Mouse (Mus musculus) T-cell, adult 2 months (primary cell): ENCODE measurements around the gene Hsph1.

Experiments
- DNase-seq: peaks from one replicate; pipeline ENCODE4 v3.0.0; 2022; ENCODE audit warnings: low spot score

Hsph1 gene

GRCm38 (mm10) chr5:149588814-149589534 lies 47.2 kb downstream of the Hsph1 start:
- DNase-seq = no peak

GRCm38 (mm10) chr5:149587327-149587895 lies 48.8 kb downstream of the Hsph1 start:
- DNase-seq = no peak

GRCm38 (mm10) chr5:149585910-149586309 lies 50.3 kb downstream of the Hsph1 start:
- DNase-seq = no peak

- DNase-seq = no peak
Measured at GRCm38 (mm10) chr5:149585231-149585630, 50.9 kb downstream of the Hsph1 start.

GRCm38 (mm10) chr5:149584154-149584655 lies 52.0 kb downstream of the Hsph1 start:
- no peak for DNase-seq

- no peak for DNase-seq
Measured at GRCm38 (mm10) chr5:149583507-149583906, 52.7 kb downstream of the Hsph1 start.

- DNase-seq = no peak
Measured at GRCm38 (mm10) chr5:149582642-149583262, 53.4 kb downstream of the Hsph1 start.

GRCm38 (mm10) chr5:149577449-149577848 lies 58.7 kb downstream of the Hsph1 start:
- no peak for DNase-seq

GRCm38 (mm10) chr5:149576977-149577376 lies 59.2 kb downstream of the Hsph1 start:
- DNase-seq = no peak

- DNase-seq = no peak
Measured at GRCm38 (mm10) chr5:149568993-149569392, 67.2 kb downstream of the Hsph1 start.

- no peak for DNase-seq
Measured at GRCm38 (mm10) chr5:149566957-149567356, 69.2 kb downstream of the Hsph1 start.

- DNase-seq = no peak
Measured at GRCm38 (mm10) chr5:149566026-149566425, 70.2 kb downstream of the Hsph1 start.
